Mouse (Mus musculus) testis, postnatal 10 days (tissue): ENCODE data around the gene Stt3b.
A peak's percentile ranks its signal among the peaks of the same experiment; 100 is the strongest.

Experiments used
- DNase-seq: peaks from one replicate; pipeline ENCODE4 v3.0.0; 2021; ENCODE audit warnings: low spot score

The Stt3b gene

GRCm38 (mm10) chr9:115271556-115271955 lies 38.7 kb downstream of the Stt3b start:
- no peak for DNase-seq

- no peak for DNase-seq
Measured at GRCm38 (mm10) chr9:115261896-115262295, 48.3 kb downstream of the Stt3b start.

- DNase-seq, result no peak
Measured at GRCm38 (mm10) chr9:115261456-115261855, 48.8 kb downstream of the Stt3b start.

- DNase-seq, result no peak
Measured at GRCm38 (mm10) chr9:115260464-115260863, 49.8 kb downstream of the Stt3b start.

- no peak for DNase-seq
Measured at GRCm38 (mm10) chr9:115259866-115260265, 50.4 kb downstream of the Stt3b start.

GRCm38 (mm10) chr9:115257733-115258286 lies 52.4 kb downstream of the Stt3b start:
- no peak for DNase-seq

- DNase-seq, result no peak
Measured at GRCm38 (mm10) chr9:115249145-115249544, 61.1 kb downstream of the Stt3b start.

GRCm38 (mm10) chr9:115245092-115245491 lies 65.1 kb downstream of the Stt3b start:
- DNase-seq, result no peak

GRCm38 (mm10) chr9:115243630-115244029 lies 66.6 kb downstream of the Stt3b start:
- no peak for DNase-seq

GRCm38 (mm10) chr9:115239861-115240260 lies 70.4 kb downstream of the Stt3b start:
- no peak for DNase-seq

GRCm38 (mm10) chr9:115237943-115238342 lies 72.3 kb downstream of the Stt3b start:
- DNase-seq, result no peak

GRCm38 (mm10) chr9:115236352-115236841 lies 73.8 kb downstream of the Stt3b start:
- DNase-seq, result no peak

GRCm38 (mm10) chr9:115234561-115234960 lies 75.7 kb downstream of the Stt3b start:
- no peak for DNase-seq

- DNase-seq, result no peak
Measured at GRCm38 (mm10) chr9:115233721-115234120, 76.5 kb downstream of the Stt3b start.

- DNase-seq, result no peak
Measured at GRCm38 (mm10) chr9:115231476-115231875, 78.7 kb downstream of the Stt3b start.

GRCm38 (mm10) chr9:115230141-115230540 lies 80.1 kb downstream of the Stt3b start:
- DNase-seq, result no peak

GRCm38 (mm10) chr9:115229676-115230075 lies 80.5 kb downstream of the Stt3b start:
- DNase-seq, result no peak

GRCm38 (mm10) chr9:115229145-115229544 lies 81.1 kb downstream of the Stt3b start:
- no peak for DNase-seq

- no peak for DNase-seq
Measured at GRCm38 (mm10) chr9:115224744-115225354, 85.4 kb downstream of the Stt3b start.

GRCm38 (mm10) chr9:115221265-115221664 lies 89.0 kb downstream of the Stt3b start:
- no peak for DNase-seq

- DNase-seq, result no peak
Measured at GRCm38 (mm10) chr9:115220466-115220865, 89.8 kb downstream of the Stt3b start.

- no peak for DNase-seq
Measured at GRCm38 (mm10) chr9:115217984-115218383, 92.2 kb downstream of the Stt3b start.

GRCm38 (mm10) chr9:115215830-115216701 lies 94.2 kb downstream of the Stt3b start:
- peak; percentile 65 for DNase-seq
